Mouse (Mus musculus) stomach, postnatal 0 days (tissue): ENCODE data around the gene Git2.

Experiments used
- CTCF ChIP-seq: IDR thresholded peaks from 2 replicates; pipeline ENCODE4 v1.5.1; 2016; ENCODE audit warnings: antibody characterized with exemption, low read depth, mild to moderate bottlenecking, moderate library complexity
- EP300 ChIP-seq: optimal IDR thresholded peaks from 2 replicates; pipeline ENCODE3; 2016; ENCODE audit warnings: antibody characterized with exemption

DNA sequence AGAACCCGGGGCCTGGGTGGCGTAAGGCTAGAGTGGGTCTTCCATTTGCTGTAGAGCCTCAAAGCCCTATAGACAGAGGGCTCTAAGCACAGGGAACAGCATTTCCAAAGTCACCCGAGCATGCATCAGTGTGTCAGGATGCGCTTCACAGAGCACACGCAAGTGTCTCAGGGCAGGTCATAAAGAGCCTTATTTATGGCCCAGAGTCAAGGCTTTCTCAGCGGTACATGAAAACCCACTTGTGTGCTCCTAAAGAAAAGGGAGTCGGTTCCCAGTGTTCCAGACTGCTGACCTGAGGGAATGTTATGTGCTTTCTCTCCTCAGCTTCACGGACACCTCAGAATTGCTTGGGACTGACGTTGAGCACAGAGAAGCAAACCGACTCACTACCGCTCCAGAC, 54.5 kb downstream of the Git2 start:
- TF ChIP-seq CTCF (no peak), EP300 (no peak)
